ENCODE assay signal across 9 mouse cellular contexts in the genomic region with DNA sequence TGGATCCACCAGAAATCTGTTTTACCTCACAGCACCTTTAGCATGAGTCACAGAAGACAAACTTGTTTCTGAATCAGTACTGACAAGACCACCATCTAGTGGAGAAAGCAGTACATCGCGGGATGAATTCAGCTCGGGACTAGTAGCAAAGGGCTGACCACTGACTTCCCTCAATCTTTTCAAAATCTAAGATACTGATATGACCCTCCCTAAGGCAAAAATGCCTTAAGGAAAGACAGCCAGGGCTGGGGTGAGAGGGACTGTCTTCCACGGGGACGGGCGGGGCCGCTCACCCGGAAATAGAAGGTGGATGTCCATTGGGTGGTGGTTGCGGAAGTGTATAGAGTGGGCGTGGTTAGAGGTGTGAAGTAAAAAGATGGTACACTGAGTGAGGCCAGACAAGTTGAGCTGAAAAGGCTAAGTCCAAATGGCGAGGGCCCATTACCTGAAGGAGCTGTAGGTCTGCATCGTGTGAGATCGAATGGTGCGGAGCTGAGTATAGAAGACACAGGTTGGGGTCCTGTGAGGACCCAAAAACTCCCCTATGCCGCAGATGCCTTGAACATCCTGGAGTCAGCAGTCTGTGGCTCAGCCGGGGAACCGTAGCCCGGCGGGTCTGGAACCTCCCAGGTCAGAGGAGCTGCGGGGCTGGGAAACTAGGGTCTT. TPM values are rescaled to one million over a fixed set of nuclear protein-coding genes. Genes with fewer than 3 reads are reported as not detected.
DNase-seq lines count a peak whose midpoint lies in the region; ATAC-seq and TF ChIP-seq lines count a peak whose summit lies in the region.
"Had no signal": no experiment of that assay in that cellular context is flagged by ENCODE, and none has a peak within 500 bp of the region (broad histone marks: within the 10 kb centered on the region; RNA-seq: fewer than 3 reads in every experiment).

A gene (plus strand): TSS at position 358 of the 666 bp plus-strand sequence.

- H3K4me1 ChIP-seq in bone marrow macrophage, adult 2 months (ENCODE audit: control insufficient read depth, insufficient read depth, low read length) = no peaks in the 10 kb centered on the region
- no peaks in the 10 kb centered on the region for H3K4me1 ChIP-seq in embryonic fibroblast, embryonic 13.5 days (ENCODE audit: control insufficient read depth, insufficient read depth, low read length)
- H3K4me1 ChIP-seq in limb, embryonic 13.5 days = no peaks in the 10 kb centered on the region; the same call in 1 of the 2 replicates
- H3K4me1 ChIP-seq in midbrain, embryonic 15.5 days = no peaks in the 10 kb centered on the region

- no peak within 1 kb of the TSS for H3K27ac ChIP-seq in bone marrow macrophage, adult 2 months (ENCODE audit: insufficient read depth, low read depth, low read length)
- H3K27ac ChIP-seq in embryonic fibroblast, embryonic 13.5 days (ENCODE audit: insufficient read depth, low read length) = peak within 1 kb of the TSS; percentile 36; the same call in 1 of the 2 replicates
- no peak within 1 kb of the TSS; the same call in 1 of the 2 replicates for H3K27ac ChIP-seq in limb, embryonic 13.5 days
- H3K27ac ChIP-seq in midbrain, embryonic 15.5 days = peak within 1 kb of the TSS; percentile 69

- DNase-seq in 3T3-L1 (ENCODE audit: low read depth, low spot score) = peak; percentile 94
- DNase-seq in heart, adult 8-10 months (ENCODE audit: low spot score) = peak; percentile 62
- DNase-seq in kidney, adult 8-10 months = peak; percentile 58 to 63
- peak; percentile 64 to 68 for DNase-seq in spleen, adult 18-20 months

- no peak for TF ChIP-seq POLR2A in bone marrow macrophage, adult 2 months (IDR thresholded peaks at IDR 0.05; ENCODE audit: borderline replicate concordance, low read depth, low read length)
- TF ChIP-seq POLR2A in embryonic fibroblast, embryonic 13.5 days (IDR thresholded peaks at IDR 0.05; ENCODE audit: low read depth, low read length) = peak; percentile 68

- no peaks in the 10 kb centered on the region for H3K36me3 ChIP-seq in limb, embryonic 13.5 days
- H3K36me3 ChIP-seq in midbrain, embryonic 15.5 days (replicated peaks) = no peaks in the 10 kb centered on the region

- no peaks in the 10 kb centered on the region for H3K9me3 ChIP-seq in limb, embryonic 13.5 days
- H3K9me3 ChIP-seq in midbrain, embryonic 15.5 days = no peaks in the 10 kb centered on the region

- no peaks in the 10 kb centered on the region for H3K27me3 ChIP-seq in limb, embryonic 13.5 days
- no peaks in the 10 kb centered on the region for H3K27me3 ChIP-seq in midbrain, embryonic 15.5 days (replicated peaks)

- H3K4me3 ChIP-seq in bone marrow macrophage, adult 2 months (ENCODE audit: insufficient read depth, low read length) = peak within 1 kb of the TSS; percentile 50
- H3K4me3 ChIP-seq in embryonic fibroblast, embryonic 13.5 days (ENCODE audit: insufficient read depth, low read length) = peak within 1 kb of the TSS; percentile 50
- H3K4me3 ChIP-seq in limb, embryonic 13.5 days = peak within 1 kb of the TSS; percentile 52
- peak within 1 kb of the TSS; percentile 56 for H3K4me3 ChIP-seq in midbrain, embryonic 15.5 days

- peak within 1 kb of the TSS; percentile 58 for H3K9ac ChIP-seq in limb, embryonic 13.5 days
- peak within 1 kb of the TSS; percentile 59 for H3K9ac ChIP-seq in midbrain, embryonic 15.5 days

- TF ChIP-seq CTCF in bone marrow macrophage, adult 2 months (IDR thresholded peaks at IDR 0.05; ENCODE audit: low read depth, low read length) = no peak
- no peak for TF ChIP-seq CTCF in embryonic fibroblast, embryonic 13.5 days (IDR thresholded peaks at IDR 0.05; ENCODE audit: borderline replicate concordance, insufficient read depth, low read length)

- peak; percentile 99 for ATAC-seq in limb, embryonic 13.5 days (ENCODE audit: low FRiP score, low read depth)
- ATAC-seq in midbrain, embryonic 15.5 days (replicated peaks) = peak; percentile 99

- WGBS in limb, embryonic 13.5 days = 4% methylated on average over 20 of the region's 20 CpGs
- 6% methylated on average over 20 of the region's 20 CpGs for WGBS in midbrain, embryonic 15.5 days

- H3K4me2 ChIP-seq in limb, embryonic 13.5 days (replicated peaks) = peak within 1 kb of the TSS; percentile 77
- peak within 1 kb of the TSS; percentile 60 for H3K4me2 ChIP-seq in midbrain, embryonic 15.5 days

RNA-seq across cellular contexts. Expression of the gene that starts here (rescaled TPM):
- polyA plus RNA-seq in bone marrow macrophage, adult 2 months (2012; ENCODE audit: insufficient read depth, insufficient read length, missing spikeins) = 6.8 and 7.4 TPM in 2 replicates
- 3.1 and 5.4 TPM in 2 replicates for polyA plus RNA-seq in embryonic fibroblast, embryonic 13.5 days (2011; ENCODE audit: insufficient read length, low read depth, missing spikeins)
- total RNA-seq in heart, adult 8-10 months (2022) = 1 to 10 TPM in 2 of 4 experiments, under 1 TPM in 2; 0.63 to 1.5 (median 1.1) TPM
- polyA plus RNA-seq in limb, embryonic 13.5 days (2015; fragmentation: Nextera tagmentation; extraction: Ambion mirVana) = 3.5 and 4.6 TPM in 2 replicates
- 5.0 and 6.0 TPM in 2 replicates for polyA plus RNA-seq in midbrain, embryonic 15.5 days (2015; fragmentation: Nextera tagmentation; extraction: Ambion mirVana)
- total RNA-seq: MEL had no signal

Comparison
In these comparisons a context has a peak if more than half of its experiments do, and no peak if none do; other contexts are left out.
1. H3K27ac ChIP-seq: peak in embryonic fibroblast, embryonic 13.5 days (single experiment) and midbrain, embryonic 15.5 days (single experiment); none in bone marrow macrophage, adult 2 months (single experiment) and limb, embryonic 13.5 days (single experiment).
2. Peak in every context shown above with its lines, with median percentiles within 50 percentile points of each other: DNase-seq and H3K4me3 ChIP-seq.